Mouse (Mus musculus): Measurements from ENCODE around the gene Epha1. TPM values are rescaled to one million over a fixed set of nuclear protein-coding genes. Genes with fewer than 3 reads are reported as not detected.

Gene Epha1
- polyA plus RNA-seq, 1 experiment from 2014 or later, result 9.4 TPM

DNA sequence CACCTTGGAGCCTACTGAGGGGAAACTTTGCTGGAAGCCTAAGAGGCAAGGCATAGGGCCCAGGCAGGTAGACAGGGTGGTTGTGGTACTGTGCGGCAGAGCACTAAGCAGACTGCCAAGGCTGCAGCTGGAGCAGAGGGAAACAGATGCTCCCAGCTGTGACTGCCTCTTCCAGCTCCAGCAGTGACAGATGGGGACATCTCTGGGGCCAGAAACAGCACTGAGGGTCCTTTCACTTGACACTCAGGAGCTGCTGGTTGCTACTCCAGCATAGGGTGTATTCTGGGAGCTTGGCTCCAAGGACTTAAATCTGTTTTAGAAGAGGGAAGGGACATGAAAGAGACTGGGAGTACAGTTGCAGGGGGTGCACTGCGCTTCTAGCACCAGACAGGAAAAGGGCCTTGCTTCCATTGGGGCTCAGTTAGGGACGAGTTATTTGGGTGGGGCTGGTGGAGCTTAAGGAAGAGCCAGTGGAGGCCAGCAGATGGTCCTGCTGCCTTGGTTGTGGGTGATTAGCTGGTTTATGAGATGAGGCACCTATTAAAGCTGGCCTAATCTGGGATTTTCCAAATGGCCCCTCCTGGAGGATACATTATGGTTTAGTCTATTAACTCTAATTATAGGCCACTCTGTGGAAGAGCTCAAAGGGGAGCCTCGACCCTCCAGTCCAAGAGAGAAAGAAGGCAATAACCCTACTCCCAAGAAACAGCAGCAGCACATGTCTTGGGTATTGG is 2.3 kb downstream of the Epha1 start:
- H3K4me1 ChIP-seq, result peaks cover 21% of the 10 kb centered on the region
- WGBS, result 24% methylated on average over 4 of the region's 4 CpGs
- H3K36me3 ChIP-seq, result peaks cover under 1% of the 10 kb centered on the region; the same call in 1 of the 2 replicates

DNA sequence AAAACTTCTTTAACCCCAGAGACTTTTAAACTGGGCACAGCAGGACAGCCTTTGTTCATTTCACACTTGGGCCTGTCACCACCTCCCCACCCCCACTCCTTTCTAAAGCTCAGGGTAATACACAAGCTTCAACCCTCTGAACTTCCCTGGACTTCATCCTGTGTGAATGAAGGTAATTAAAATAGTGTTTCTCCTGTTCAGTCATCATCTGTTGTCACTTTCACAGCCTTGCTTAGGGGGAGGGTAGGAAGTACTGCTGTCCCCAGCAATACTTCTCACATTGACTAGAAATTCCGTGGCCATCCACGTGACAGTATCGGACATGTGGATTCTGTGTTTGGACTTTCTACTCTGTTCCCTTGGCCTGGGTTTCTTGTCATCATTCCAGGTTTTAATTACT is 3.2 kb downstream of the Epha1 start:
- Histone ChIP-seq H3K9me3 (no peaks in the 10 kb centered on the region), H3K4me3 (no peak overlapping the region), H3K4me1 (peaks cover 21% of the 10 kb centered on the region), H3K36me3 (peaks cover 3% of the 10 kb centered on the region; the same call in 1 of the 2 replicates), H3K27me3 (no peaks in the 10 kb centered on the region), H3K9ac (no peak overlapping the region), H3K4me2 (replicated peaks) (no peak overlapping the region), H3K27ac (no peak overlapping the region)
- 12% methylated on average over 3 of the region's 3 CpGs for WGBS
- ATAC-seq (ENCODE audit: low FRiP score, low read depth), result no peak

More for the DNA sequence above, 2.3 kb downstream of the Epha1 start:
- no peak overlapping the region for H3K4me2 ChIP-seq (replicated peaks)
- ATAC-seq (ENCODE audit: low FRiP score, low read depth), result no peak
- no peaks in the 10 kb centered on the region for H3K27me3 ChIP-seq
- H3K9ac ChIP-seq, result no peak overlapping the region
- H3K4me3 ChIP-seq, result no peak overlapping the region
- no peaks in the 10 kb centered on the region for H3K9me3 ChIP-seq
- no peak overlapping the region for H3K27ac ChIP-seq

DNA sequence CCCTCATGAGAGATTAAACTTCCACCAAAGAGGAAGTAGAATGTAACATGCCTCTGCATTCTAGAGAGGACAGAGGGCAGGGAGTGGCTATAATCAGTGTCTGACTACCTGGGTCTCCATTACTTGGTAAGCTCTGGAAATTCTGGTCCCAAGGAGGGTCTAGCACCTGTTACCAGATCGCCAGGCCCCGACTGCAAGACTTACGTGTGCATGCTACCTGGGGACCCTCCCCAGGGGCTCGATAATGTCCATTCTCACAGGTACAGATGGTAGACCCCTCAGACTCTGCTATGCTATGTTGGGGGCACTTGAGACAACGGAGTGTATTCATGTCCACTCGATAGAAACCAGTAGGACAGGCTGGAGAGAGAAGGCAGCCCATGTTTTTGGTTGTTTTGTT is 7.9 kb downstream of the Epha1 start:
- Histone ChIP-seq H3K9me3 (no peaks in the 10 kb centered on the region), H3K27me3 (no peaks in the 10 kb centered on the region), H3K4me3 (no peak overlapping the region), H3K4me1 (no peaks in the 10 kb centered on the region), H3K36me3 (peaks cover 23% of the 10 kb centered on the region), H3K4me2 (replicated peaks) (no peak overlapping the region), H3K27ac (no peak overlapping the region), H3K9ac (no peak overlapping the region)
- no peak for ATAC-seq (ENCODE audit: low FRiP score, low read depth)
- WGBS, result 95% methylated on average over 6 of the region's 6 CpGs

DNA sequence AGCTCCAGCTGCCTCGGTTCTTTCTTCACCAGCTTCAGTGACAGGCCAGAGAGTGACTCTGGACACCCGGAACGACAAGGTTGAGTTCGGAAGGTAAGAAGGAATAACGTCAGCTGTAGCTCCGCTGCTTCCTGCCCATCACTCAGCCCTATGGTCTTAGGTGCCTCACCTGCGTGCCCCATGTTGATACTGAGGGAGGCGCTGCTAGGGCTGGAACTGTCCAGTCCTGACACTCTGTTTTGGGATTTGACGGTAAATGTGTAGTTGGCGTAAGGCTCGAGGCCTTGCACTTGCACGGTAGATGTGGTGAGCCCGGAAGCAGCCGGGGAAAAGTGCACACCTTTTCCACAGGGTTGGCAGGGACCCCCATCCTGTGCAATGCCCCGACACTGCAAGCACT is 8.5 kb downstream of the Epha1 start:
- no peaks in the 10 kb centered on the region for H3K4me1 ChIP-seq
- H3K4me2 ChIP-seq (replicated peaks), result no peak overlapping the region
- 88% methylated on average over 15 of the region's 15 CpGs for WGBS
- H3K27ac ChIP-seq, result no peak overlapping the region
- no peaks in the 10 kb centered on the region for H3K27me3 ChIP-seq
- no peak for ATAC-seq (ENCODE audit: low FRiP score, low read depth)
- no peaks in the 10 kb centered on the region for H3K9me3 ChIP-seq
- no peak overlapping the region for H3K4me3 ChIP-seq
- no peak overlapping the region for H3K9ac ChIP-seq
- peaks cover 29% of the 10 kb centered on the region for H3K36me3 ChIP-seq

DNA sequence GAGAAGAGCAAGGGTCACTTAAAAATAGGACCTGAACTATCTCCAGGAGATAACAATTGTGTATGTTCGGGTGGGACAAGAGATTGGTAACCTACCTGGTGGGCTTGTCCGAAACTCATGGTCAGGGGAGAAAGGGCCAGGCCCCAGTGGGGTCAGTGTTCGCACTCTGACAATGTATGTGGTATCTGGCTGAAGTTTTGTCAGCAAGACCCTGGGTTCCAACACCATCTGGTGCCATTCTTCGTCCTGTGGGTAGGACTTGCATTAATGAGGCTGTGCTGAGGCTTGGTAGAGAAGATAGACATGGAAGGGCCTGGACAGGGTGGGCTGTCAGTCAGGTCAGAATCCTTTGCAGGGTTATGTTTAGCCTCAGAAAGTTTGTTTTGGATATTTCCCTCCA is 9.0 kb downstream of the Epha1 start:
- 84% methylated on average over 4 of the region's 4 CpGs for WGBS
- no peak overlapping the region for H3K27ac ChIP-seq
- no peak overlapping the region for H3K9ac ChIP-seq
- H3K4me1 ChIP-seq, result 0 out of 2 replicates have a peak, but pooled peaks cover 2% of the 10 kb centered on the region
- peaks cover 34% of the 10 kb centered on the region for H3K36me3 ChIP-seq
- ATAC-seq (ENCODE audit: low FRiP score, low read depth), result no peak
- no peak overlapping the region for H3K4me3 ChIP-seq
- H3K27me3 ChIP-seq, result no peaks in the 10 kb centered on the region
- H3K9me3 ChIP-seq, result no peaks in the 10 kb centered on the region
- H3K4me2 ChIP-seq (replicated peaks), result no peak overlapping the region

DNA sequence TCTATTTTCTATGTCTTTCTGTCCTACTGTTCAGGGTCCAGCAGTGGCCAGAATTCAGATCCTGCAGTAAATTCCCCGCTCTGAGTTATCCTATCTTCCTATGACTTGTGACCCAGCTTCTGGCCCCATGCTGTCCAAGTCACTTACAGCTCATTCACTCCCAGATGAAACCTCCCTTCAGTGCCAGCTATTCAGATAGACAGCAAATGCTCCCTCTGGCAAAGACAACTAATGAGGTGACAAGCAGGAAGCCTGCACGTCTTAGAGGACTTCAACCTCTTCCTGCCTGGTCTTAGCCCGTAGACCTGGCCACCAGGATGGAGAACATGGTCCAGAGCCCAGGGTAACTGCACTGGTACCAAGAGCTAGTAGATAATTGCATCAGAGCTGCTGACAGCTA is 10.1 kb downstream of the Epha1 start:
- Histone ChIP-seq H3K4me1 (0 out of 2 replicates have a peak, but pooled peaks cover 5% of the 10 kb centered on the region), H3K27me3 (no peaks in the 10 kb centered on the region), H3K9me3 (no peaks in the 10 kb centered on the region), H3K36me3 (peaks cover 45% of the 10 kb centered on the region), H3K4me3 (no peak overlapping the region), H3K4me2 (replicated peaks) (no peak overlapping the region), H3K9ac (no peak overlapping the region), H3K27ac (no peak overlapping the region)
- no peak for ATAC-seq (ENCODE audit: low FRiP score, low read depth)
- WGBS, result 37% methylated on average over 3 of the region's 3 CpGs

DNA sequence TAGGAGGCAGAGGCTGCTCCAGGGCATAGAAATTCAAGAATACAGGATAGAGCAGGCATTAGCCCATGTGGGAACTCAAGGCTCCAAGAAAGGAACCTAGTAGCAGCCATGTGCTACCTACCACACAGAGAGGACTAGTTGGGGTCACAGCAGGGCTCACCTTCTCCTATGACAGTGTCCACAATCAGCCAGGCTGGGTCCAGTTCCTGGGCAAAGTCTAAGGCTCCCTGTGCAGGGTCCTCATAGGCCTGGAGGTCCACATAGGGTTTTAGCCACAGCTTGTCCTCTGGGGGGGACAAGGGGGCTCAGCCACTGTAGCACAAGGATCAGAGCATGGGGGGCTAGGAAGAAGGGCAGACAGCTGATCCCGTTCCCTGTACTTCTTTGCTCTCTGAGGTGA is 10.6 kb downstream of the Epha1 start:
- no peak overlapping the region for H3K4me2 ChIP-seq (replicated peaks)
- no peaks in the 10 kb centered on the region for H3K9me3 ChIP-seq
- WGBS, result 80% methylated on average over 1 of the region's 1 CpGs
- H3K27ac ChIP-seq, result no peak overlapping the region
- no peak overlapping the region for H3K4me3 ChIP-seq
- no peaks in the 10 kb centered on the region for H3K27me3 ChIP-seq
- H3K36me3 ChIP-seq, result peaks cover 50% of the 10 kb centered on the region
- 0 out of 2 replicates have a peak, but pooled peaks cover 5% of the 10 kb centered on the region for H3K4me1 ChIP-seq
- no peak for ATAC-seq (ENCODE audit: low FRiP score, low read depth)
- no peak overlapping the region for H3K9ac ChIP-seq

DNA sequence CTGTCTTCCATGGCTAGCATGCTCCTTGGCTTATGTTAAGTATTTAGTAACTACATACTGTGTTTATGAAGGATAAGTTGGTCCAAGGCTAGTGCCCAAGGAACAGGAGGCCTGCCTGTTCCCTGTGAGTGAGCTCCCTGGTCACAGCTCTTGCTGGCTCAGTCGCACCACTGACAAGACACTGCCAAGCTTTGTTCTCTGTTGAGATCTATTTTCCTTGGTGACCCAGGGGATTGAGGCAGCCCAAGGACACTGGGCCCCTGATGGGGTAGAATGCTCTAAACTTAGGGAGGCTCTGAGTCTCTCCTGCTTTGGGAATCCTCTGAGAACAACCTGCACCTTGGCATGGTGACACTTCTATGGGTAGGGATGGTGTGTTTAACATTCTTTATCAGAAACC is 11.0 kb downstream of the Epha1 start:
- ATAC-seq (ENCODE audit: low FRiP score, low read depth), result no peak
- Histone ChIP-seq H3K36me3 (peaks cover 54% of the 10 kb centered on the region), H3K9ac (no peak overlapping the region)

DNA sequence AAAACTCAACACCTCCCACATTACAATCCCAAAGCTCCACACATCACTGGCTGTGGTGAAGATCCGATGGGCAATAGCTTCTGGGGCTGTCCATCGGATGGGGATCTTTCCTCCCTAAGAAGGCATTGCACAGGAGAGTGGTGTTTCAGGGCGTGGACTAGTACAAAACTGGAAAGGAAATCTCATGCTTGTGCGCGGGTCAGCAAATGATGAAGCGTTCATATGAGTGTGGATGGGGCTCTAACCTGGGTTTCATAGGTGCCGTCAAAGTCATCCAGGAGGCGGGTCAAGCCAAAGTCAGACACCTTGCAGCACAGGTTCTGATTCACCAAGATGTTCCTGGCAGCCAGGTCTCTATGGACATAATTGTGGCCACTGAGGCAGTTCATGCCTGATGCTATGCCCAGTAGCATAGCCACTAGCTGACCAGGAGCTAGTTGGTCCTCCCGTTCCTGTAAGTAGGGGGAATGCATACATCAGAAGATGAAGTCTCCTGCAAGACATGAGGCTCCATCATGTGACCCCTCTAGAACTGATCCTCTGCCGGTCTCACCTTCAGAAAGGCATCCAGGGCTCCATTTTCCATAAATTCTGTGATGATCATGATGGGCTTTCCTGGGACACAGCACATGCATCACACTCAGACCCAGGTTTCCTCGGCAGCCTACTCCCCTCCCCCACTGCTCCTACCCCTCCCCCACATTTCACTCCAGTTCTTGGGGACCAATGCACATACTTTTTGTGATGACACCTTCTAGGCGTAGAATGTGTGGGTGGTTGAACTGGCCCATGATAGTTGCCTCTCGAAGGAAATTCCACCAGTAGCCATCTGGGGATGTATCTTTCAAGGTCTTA is 11.8 kb downstream of the Epha1 start:
- Histone ChIP-seq H3K27me3 (no peaks in the 10 kb centered on the region), H3K4me3 (no peak overlapping the region), H3K27ac (no peak overlapping the region), H3K4me2 (replicated peaks) (no peak overlapping the region), H3K4me1 (0 out of 2 replicates have a peak, but pooled peaks cover 5% of the 10 kb centered on the region), H3K36me3 (peaks cover 62% of the 10 kb centered on the region), H3K9me3 (no peaks in the 10 kb centered on the region), H3K9ac (no peak overlapping the region)
- no peak for ATAC-seq (ENCODE audit: low FRiP score, low read depth)
- WGBS, result 92% methylated on average over 13 of the region's 13 CpGs

More for the DNA sequence above, 11.0 kb downstream of the Epha1 start:
- no peaks in the 10 kb centered on the region for H3K9me3 ChIP-seq
- H3K27me3 ChIP-seq, result no peaks in the 10 kb centered on the region
- H3K4me3 ChIP-seq, result no peak overlapping the region
- no peak overlapping the region for H3K4me2 ChIP-seq (replicated peaks)
- H3K27ac ChIP-seq, result no peak overlapping the region
- WGBS, result 59% methylated on average over 1 of the region's 1 CpGs
- 0 out of 2 replicates have a peak, but pooled peaks cover 5% of the 10 kb centered on the region for H3K4me1 ChIP-seq

DNA sequence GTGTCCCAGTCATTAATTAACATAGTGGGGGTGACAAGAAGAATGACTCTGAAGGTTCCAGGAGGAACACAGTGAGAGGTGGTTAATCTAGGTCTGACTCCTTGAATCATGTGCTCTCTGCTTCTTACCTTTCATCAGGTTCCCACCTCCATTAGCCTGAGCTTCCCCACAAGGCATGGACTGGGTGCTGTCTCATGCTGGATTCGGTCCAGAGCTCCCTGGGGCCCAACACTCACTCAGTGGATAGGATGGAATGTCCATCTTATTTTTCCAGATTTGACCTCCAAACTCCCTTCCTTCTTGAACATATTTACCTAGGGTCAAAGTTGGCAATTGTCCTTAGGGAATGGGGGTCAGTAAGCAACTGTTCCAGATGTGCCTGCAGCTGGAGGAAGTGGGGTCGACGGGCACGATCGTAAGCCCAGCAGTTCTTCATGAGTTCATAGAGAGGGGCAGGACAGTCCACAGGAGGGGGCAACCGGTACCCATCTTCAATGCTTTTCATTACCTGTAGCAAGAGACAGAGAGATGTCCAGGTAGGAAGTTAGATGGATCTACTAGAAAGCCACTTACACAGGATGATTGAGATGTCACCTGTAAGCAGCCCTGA is 12.7 kb downstream of the Epha1 start:
- H3K36me3 ChIP-seq, result peaks cover 69% of the 10 kb centered on the region
- 78% methylated on average over 6 of the region's 6 CpGs for WGBS
- no peak overlapping the region for H3K9ac ChIP-seq
- no peaks in the 10 kb centered on the region for H3K9me3 ChIP-seq
- no peak overlapping the region for H3K27ac ChIP-seq
- ATAC-seq (ENCODE audit: low FRiP score, low read depth), result no peak
- H3K4me2 ChIP-seq (replicated peaks), result no peak overlapping the region
- H3K4me1 ChIP-seq, result 0 out of 2 replicates have a peak, but pooled peaks cover 5% of the 10 kb centered on the region
- H3K4me3 ChIP-seq, result no peak overlapping the region
- no peaks in the 10 kb centered on the region for H3K27me3 ChIP-seq

DNA sequence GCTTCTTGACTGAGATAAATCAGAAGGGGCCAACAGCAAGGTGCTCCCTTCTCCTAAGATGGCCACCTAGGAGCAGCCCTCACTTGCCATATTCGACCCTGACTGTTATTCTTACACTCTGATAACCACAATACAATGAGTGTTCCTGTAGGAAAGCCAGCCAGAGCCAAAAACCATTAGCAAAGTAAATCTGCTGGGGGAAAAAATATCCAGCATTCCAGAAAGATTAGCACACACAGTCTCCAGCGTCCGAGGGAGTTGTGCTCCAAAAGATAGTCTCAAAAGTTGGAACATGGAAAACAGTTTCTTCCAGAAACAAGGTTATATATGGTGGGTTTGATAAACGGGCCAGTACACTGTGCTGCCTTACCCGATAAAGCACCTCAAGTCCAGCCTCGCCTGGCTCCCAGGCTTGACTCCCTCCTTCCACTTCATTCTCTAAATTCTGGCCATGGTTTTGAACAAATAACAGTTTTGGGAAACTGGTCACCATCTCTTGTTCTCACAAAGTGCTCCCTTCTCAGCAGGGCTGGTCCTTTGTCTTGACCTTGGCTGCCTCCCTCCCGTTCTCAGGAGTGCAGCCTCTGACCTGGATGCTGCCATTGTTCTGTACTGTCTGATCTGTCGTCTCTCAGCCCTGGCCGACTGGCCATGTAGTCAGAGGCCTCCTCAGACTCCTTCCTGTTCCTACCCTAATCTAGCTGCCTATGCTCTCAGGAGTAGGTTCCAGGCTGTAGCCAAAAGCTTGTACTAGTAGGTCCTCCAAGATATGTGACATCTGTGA is 13.5 kb downstream of the Epha1 start:
- no peak for ATAC-seq (ENCODE audit: low FRiP score, low read depth)
- no peak overlapping the region for H3K4me2 ChIP-seq (replicated peaks)

More for the DNA sequence above, 13.5 kb downstream of the Epha1 start:
- Histone ChIP-seq H3K27me3 (no peaks in the 10 kb centered on the region), H3K4me3 (no peak overlapping the region), H3K9me3 (no peaks in the 10 kb centered on the region), H3K36me3 (peaks cover 75% of the 10 kb centered on the region), H3K4me1 (peaks cover 12% of the 10 kb centered on the region), H3K27ac (no peak overlapping the region), H3K9ac (no peak overlapping the region)
- 74% methylated on average over 9 of the region's 9 CpGs for WGBS

Measured in limb, embryonic 13.5 days (tissue).